Mouse (Mus musculus) MEL (cell line): ENCODE results near the gene Rnpep. TPM values are rescaled to one million over a fixed set of nuclear protein-coding genes. Genes with fewer than 3 reads are reported as not detected.

Experiments
- DNase-seq: peaks from one replicate; pipeline ENCODE4 v3.0.0; 2011; ENCODE audit warnings: low read depth, low spot score
- H3K27ac ChIP-seq: 2 replicates; pipeline ENCODE4 v1.5.1; 2012; ENCODE audit warnings: low read depth, mild to moderate bottlenecking, control low read depth, low read length, moderate library complexity; ENCODE audit not compliant: control insufficient read depth
- H3K27me3 ChIP-seq, 2 experiments: fragments of 150-350 bp in 1 of 2; sonication (generic) in 1 of 2; 2 replicates each; pipeline ENCODE4 v1.6.1; 2012; ENCODE audit warnings: low read length in 2 of 2, mild to moderate bottlenecking in 2 of 2, improper control_type of control experiment in 1 of 2, moderate library complexity in 1 of 2; ENCODE audit not compliant: insufficient read depth in 2 of 2, control insufficient read depth in 1 of 2
- H3K36me3 ChIP-seq, 2 experiments: 2 replicates each; pipeline ENCODE4 v1.6.1; 2012 to 2014; ENCODE audit warnings: low read length in 2 of 2, improper control_type of control experiment in 1 of 2, inconsistent platforms in 1 of 2, mild to moderate bottlenecking in 1 of 2; ENCODE audit not compliant: insufficient read depth in 2 of 2, control insufficient read depth in 1 of 2
- H3K4me1 ChIP-seq, 2 experiments: fragments of 150-350 bp in 1 of 2; sonication (generic) in 1 of 2; 2 replicates each; pipeline ENCODE4 v1.6.1; 2012; ENCODE audit warnings: low read length in 2 of 2, improper control_type of control experiment in 1 of 2, mild to moderate bottlenecking in 1 of 2; ENCODE audit not compliant: insufficient read depth in 2 of 2, control insufficient read depth in 1 of 2
- H3K4me3 ChIP-seq, 2 experiments: fragments of 150-350 bp in 1 of 2; sonication (generic) in 1 of 2; 2 replicates each; pipeline ENCODE4 v1.5.1; 2012; ENCODE audit warnings: low read depth in 2 of 2, low read length in 2 of 2, mild to moderate bottlenecking in 2 of 2, moderate library complexity in 2 of 2, control low read depth in 1 of 2, improper control_type of control experiment in 1 of 2; ENCODE audit not compliant: control insufficient read depth in 1 of 2, insufficient read depth in 1 of 2
- H3K79me2 ChIP-seq: 2 replicates; pipeline ENCODE4 v1.6.1; 2012; ENCODE audit warnings: mild to moderate bottlenecking, low read length, moderate library complexity; ENCODE audit not compliant: control insufficient read depth, poor library complexity, insufficient read depth
- H3K9ac ChIP-seq: 2 replicates; pipeline ENCODE4 v1.6.1; 2012; ENCODE audit warnings: low read depth, mild to moderate bottlenecking, control low read depth, low read length, moderate library complexity; ENCODE audit not compliant: control insufficient read depth, poor library complexity, severe bottlenecking
- H3K9me3 ChIP-seq: fragments of 150-350 bp; sonication (generic); replicated peaks from 2 replicates; pipeline ENCODE4 v1.6.1; 2012; ENCODE audit warnings: mild to moderate bottlenecking, low read length, improper control_type of control experiment, moderate library complexity; ENCODE audit not compliant: insufficient read depth
- BHLHE40 ChIP-seq: IDR thresholded peaks from 2 replicates; pipeline ENCODE4 v1.6.1; 2012; ENCODE audit warnings: low read depth, mild to moderate bottlenecking, inconsistent platforms, low read length, improper control_type of control experiment, borderline replicate concordance
- CHD1 ChIP-seq: IDR thresholded peaks from 2 replicates; pipeline ENCODE4 v1.6.1; 2012; ENCODE audit warnings: low read depth, mild to moderate bottlenecking, inconsistent platforms, low read length, improper control_type of control experiment
- CHD2 ChIP-seq: IDR thresholded peaks from 2 replicates; pipeline ENCODE4 v1.6.1; 2011; ENCODE audit warnings: low read length, improper control_type of control experiment
- E2F4 ChIP-seq: IDR thresholded peaks from 2 replicates; pipeline ENCODE4 v1.6.1; 2011; ENCODE audit warnings: low read depth, low read length, improper control_type of control experiment, borderline replicate concordance
- EP300 ChIP-seq, 2 experiments: IDR thresholded peaks; 2 replicates each; pipeline ENCODE4 v1.6.1; 2011; ENCODE audit warnings: improper control_type of control experiment in 2 of 2, low read length in 2 of 2, low read depth in 1 of 2, mild to moderate bottlenecking in 1 of 2
- ETS1 ChIP-seq: IDR thresholded peaks from 2 replicates; pipeline ENCODE4 v1.6.1; 2012; ENCODE audit warnings: low read depth, mild to moderate bottlenecking, inconsistent platforms, low read length, improper control_type of control experiment, moderate library complexity
- GABPA ChIP-seq: IDR thresholded peaks from 2 replicates; pipeline ENCODE4 v1.6.1; 2012; ENCODE audit warnings: low read depth, mild to moderate bottlenecking, inconsistent platforms, low read length, improper control_type of control experiment, moderate library complexity
- GATA1 ChIP-seq: IDR thresholded peaks from 2 replicates; pipeline ENCODE4 v1.6.1; 2011; ENCODE audit warnings: low read depth, low read length, improper control_type of control experiment
- HCFC1 ChIP-seq: IDR thresholded peaks from 2 replicates; pipeline ENCODE4 v1.6.1; 2012; ENCODE audit warnings: low read depth, mild to moderate bottlenecking, inconsistent platforms, low read length, improper control_type of control experiment, moderate library complexity
- KAT2A ChIP-seq: conservative IDR thresholded peaks from 2 replicates; pipeline ENCODE4 v1.6.1; 2012; ENCODE audit warnings: low read depth, low read length, improper control_type of control experiment, inconsistent platforms
- MAFK ChIP-seq: IDR thresholded peaks from 2 replicates; pipeline ENCODE4 v1.6.1; 2011; ENCODE audit warnings: low read depth, mild to moderate bottlenecking, low read length, improper control_type of control experiment, borderline replicate concordance
- MAX ChIP-seq: IDR thresholded peaks from 2 replicates; pipeline ENCODE4 v1.6.1; 2011; ENCODE audit warnings: low read length, improper control_type of control experiment
- MAZ ChIP-seq: IDR thresholded peaks from 2 replicates; pipeline ENCODE4 v1.6.1; 2012; ENCODE audit warnings: low read depth, mild to moderate bottlenecking, inconsistent platforms, low read length, improper control_type of control experiment
- MXI1 ChIP-seq: IDR thresholded peaks from 2 replicates; pipeline ENCODE4 v1.6.1; 2011; ENCODE audit warnings: mild to moderate bottlenecking, low read depth, low read length, improper control_type of control experiment
- MYB ChIP-seq: IDR thresholded peaks from 2 replicates; pipeline ENCODE4 v1.6.1; 2011; ENCODE audit warnings: mild to moderate bottlenecking, low read depth, low read length, improper control_type of control experiment
- MYC ChIP-seq: IDR thresholded peaks from 2 replicates; pipeline ENCODE4 v1.6.1; 2011; ENCODE audit warnings: low read depth, mild to moderate bottlenecking, low read length, improper control_type of control experiment, moderate library complexity
- NRF1 ChIP-seq: IDR thresholded peaks from 2 replicates; pipeline ENCODE4 v1.6.1; 2014; ENCODE audit warnings: low read depth, mild to moderate bottlenecking, inconsistent platforms, low read length, improper control_type of control experiment, moderate library complexity; ENCODE audit not compliant: poor library complexity, insufficient read depth, severe bottlenecking
- POLR2A ChIP-seq, 2 experiments: IDR thresholded peaks; 2 replicates each; pipeline ENCODE4 v1.6.1; 2011 to 2012; ENCODE audit warnings: low read length in 2 of 2, mild to moderate bottlenecking in 2 of 2, control low read depth in 1 of 2, improper control_type of control experiment in 1 of 2, low read depth in 1 of 2, moderate library complexity in 1 of 2; ENCODE audit not compliant: control insufficient read depth in 1 of 2, insufficient read depth in 1 of 2, poor library complexity in 1 of 2
- POLR2AphosphoS2 ChIP-seq: IDR thresholded peaks from 2 replicates; pipeline ENCODE4 v1.6.1; 2011; ENCODE audit warnings: low read length, improper control_type of control experiment
- RAD21 ChIP-seq: IDR thresholded peaks from 2 replicates; pipeline ENCODE4 v1.6.1; 2011; ENCODE audit warnings: mild to moderate bottlenecking, low read depth, low read length, improper control_type of control experiment
- RCOR1 ChIP-seq: IDR thresholded peaks from 2 replicates; pipeline ENCODE4 v1.6.1; 2012; ENCODE audit warnings: low read depth, mild to moderate bottlenecking, inconsistent platforms, low read length, improper control_type of control experiment
- TAL1 ChIP-seq: IDR thresholded peaks from 2 replicates; pipeline ENCODE4 v1.6.1; 2012; ENCODE audit warnings: mild to moderate bottlenecking, inconsistent platforms, low read length, moderate library complexity, mixed read lengths
- TBP ChIP-seq: IDR thresholded peaks from 2 replicates; pipeline ENCODE4 v1.8.0; 2011; ENCODE audit warnings: low read depth, low read length, improper control_type of control experiment
- TCF12 ChIP-seq: IDR thresholded peaks from 2 replicates; pipeline ENCODE4 v1.6.1; 2014; ENCODE audit warnings: low read depth, mild to moderate bottlenecking, inconsistent platforms, low read length, improper control_type of control experiment, moderate library complexity
- UBTF ChIP-seq: IDR thresholded peaks from 2 replicates; pipeline ENCODE4 v1.6.1; 2012; ENCODE audit warnings: low read depth, mild to moderate bottlenecking, inconsistent platforms, low read length, improper control_type of control experiment, moderate library complexity, borderline replicate concordance; ENCODE audit not compliant: insufficient read depth
- USF1 ChIP-seq: IDR thresholded peaks from 2 replicates; pipeline ENCODE4 v1.6.1; 2014; ENCODE audit warnings: low read depth, mild to moderate bottlenecking, inconsistent platforms, low read length, improper control_type of control experiment, moderate library complexity
- USF2 ChIP-seq, 2 experiments: IDR thresholded peaks; 2 replicates each; pipeline ENCODE4 v1.6.1; 2011 to 2012; ENCODE audit warnings: improper control_type of control experiment in 2 of 2, low read length in 2 of 2, borderline replicate concordance in 1 of 2, inconsistent platforms in 1 of 2, low read depth in 1 of 2, mild to moderate bottlenecking in 1 of 2; ENCODE audit not compliant: insufficient read depth in 1 of 2
- ZKSCAN1 ChIP-seq: IDR thresholded peaks from 2 replicates; pipeline ENCODE4 v1.6.1; 2012; ENCODE audit warnings: low read depth, mild to moderate bottlenecking, inconsistent platforms, low read length, improper control_type of control experiment, moderate library complexity
- ZMIZ1 ChIP-seq: IDR thresholded peaks from 2 replicates; pipeline ENCODE4 v1.6.1; 2012; ENCODE audit warnings: low read depth, mild to moderate bottlenecking, inconsistent platforms, low read length, improper control_type of control experiment, moderate library complexity
- polyA plus RNA-seq, 2 experiments: library from polyadenylated mRNA; stranded (reverse) in 1 of 2; unstranded in 1 of 2; fragments of >175 nt in 1 of 2; fragments of >200 nt in 1 of 2; gene quantifications; 2 replicates each; pipeline versions ENCODE4 v1.2.1 to v1.2.4; 2012; ENCODE audit warnings: low replicate concordance in 2 of 2, low read depth in 1 of 2; ENCODE audit not compliant: insufficient read length in 2 of 2, insufficient read depth in 1 of 2, missing spikeins in 1 of 2
- total RNA-seq: library from RNA; depleted of rRNA; stranded (reverse); fragments of 300-350 nt; gene quantifications from 2 replicates; pipeline ENCODE4 v1.2.3, GENCODE M21; 2012

Rnpep gene
- total and polyA plus RNA-seq, 3 experiments, result 6.5 to 17.4 TPM; not detected in 1

DNA sequence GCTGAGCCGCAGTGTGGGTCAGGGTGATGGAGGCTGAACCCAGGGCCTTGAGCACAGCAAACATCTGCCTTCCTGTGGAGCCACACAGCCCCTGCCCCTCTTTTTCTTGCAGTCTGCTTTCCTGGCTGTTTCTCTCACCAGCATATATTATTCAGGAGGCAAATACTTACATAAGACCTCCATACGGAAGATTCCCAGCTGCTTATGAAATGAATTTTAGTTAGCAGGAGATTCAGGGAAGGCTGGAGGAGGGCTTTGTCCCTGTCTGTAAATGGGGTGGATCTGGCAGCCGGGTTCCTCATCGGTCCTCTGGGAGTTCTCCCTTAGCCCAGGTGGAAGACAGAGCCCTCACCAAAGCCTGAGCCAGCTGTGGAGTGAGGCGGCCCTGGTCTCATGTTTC, 44.5 kb upstream of the Rnpep start:
- no peaks in the 10 kb centered on the region for H3K4me1 ChIP-seq
- no peaks in the 10 kb centered on the region for H3K79me2 ChIP-seq
- no peaks in the 10 kb centered on the region for H3K36me3 ChIP-seq
- no peaks in the 10 kb centered on the region for H3K9me3 ChIP-seq
- no peak overlapping the region for H3K4me3 ChIP-seq
- H3K27ac ChIP-seq, result no peak overlapping the region
- DNase-seq, result no peak
- TF ChIP-seq MAZ, result no peak
- TF ChIP-seq RCOR1, result no peak
- no peak for TF ChIP-seq CHD2
- no peak for TF ChIP-seq CHD1
- no peak for TF ChIP-seq ZKSCAN1
- no peak for TF ChIP-seq E2F4
- no peak for TF ChIP-seq MXI1
- no peak for TF ChIP-seq USF1
- no peak for TF ChIP-seq MAFK
- no peak for TF ChIP-seq GATA1
- no peak for TF ChIP-seq MYC
- TF ChIP-seq HCFC1, result no peak
- TF ChIP-seq NRF1, result no peak
- TF ChIP-seq TAL1, result no peak
- TF ChIP-seq POLR2AphosphoS2, result no peak
- TF ChIP-seq EP300 (IDR thresholded peaks at IDR 0.05; ENCODE audit: low read depth in 1 of 2, low read length in 2 of 2), result no peak
- no peak for TF ChIP-seq ETS1
- no peak for TF ChIP-seq UBTF
- TF ChIP-seq, all 39 proteins: peak for 0
- H3K27me3 ChIP-seq, result peaks cover 14 to 19% of the 10 kb centered on the region in 2 experiments
- no peak overlapping the region for H3K9ac ChIP-seq

DNA sequence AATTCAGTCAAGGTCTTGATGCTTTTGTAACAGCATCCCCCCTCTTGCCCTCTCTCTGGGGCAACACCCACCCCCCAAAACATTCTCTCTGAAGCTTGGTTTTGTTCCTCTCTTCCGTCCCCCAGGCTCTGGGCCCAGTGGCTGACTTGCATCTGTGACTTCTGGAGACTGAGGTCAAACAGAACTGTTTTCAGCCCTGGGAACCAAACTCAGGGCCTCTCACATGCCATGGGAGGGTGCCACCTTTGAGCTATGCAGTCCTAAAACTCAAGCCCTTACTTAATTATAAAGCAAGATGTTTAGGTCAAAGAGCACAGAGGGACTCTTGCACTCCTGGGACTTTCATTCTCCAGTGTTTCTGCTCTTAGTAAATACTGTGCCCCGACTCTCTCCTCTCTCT, 42.0 kb upstream of the Rnpep start:
- H3K27ac ChIP-seq, result no peak overlapping the region
- no peaks in the 10 kb centered on the region for H3K79me2 ChIP-seq
- H3K27me3 ChIP-seq, result peaks cover 15 to 23% of the 10 kb centered on the region in 2 experiments
- H3K4me3 ChIP-seq, result no peak overlapping the region
- H3K36me3 ChIP-seq, result no peaks in the 10 kb centered on the region
- DNase-seq, result no peak
- no peaks in the 10 kb centered on the region for H3K9me3 ChIP-seq
- no peak for TF ChIP-seq CHD2
- no peak for TF ChIP-seq GABPA
- no peak for TF ChIP-seq TBP
- TF ChIP-seq TAL1, result no peak
- TF ChIP-seq MAX, result no peak
- TF ChIP-seq USF2 (IDR thresholded peaks at IDR 0.05; ENCODE audit: borderline replicate concordance in 1 of 2, insufficient read depth in 1 of 2, low read depth in 1 of 2, low read length in 2 of 2), result no peak
- no peak for TF ChIP-seq RAD21
- TF ChIP-seq CHD1, result no peak
- TF ChIP-seq KAT2A, result no peak
- TF ChIP-seq NRF1, result no peak
- TF ChIP-seq ZMIZ1, result no peak
- no peak for TF ChIP-seq RCOR1
- TF ChIP-seq ZKSCAN1, result no peak
- no peak for TF ChIP-seq TCF12
- no peak for TF ChIP-seq UBTF
- no peak for TF ChIP-seq ETS1
- TF ChIP-seq MYB, result no peak
- no peak for TF ChIP-seq POLR2A (IDR thresholded peaks at IDR 0.05; ENCODE audit: control insufficient read depth in 1 of 2, insufficient read depth in 1 of 2, low read depth in 1 of 2, low read length in 2 of 2, poor library complexity in 1 of 2)
- no peak for TF ChIP-seq BHLHE40
- no peak overlapping the region for H3K9ac ChIP-seq
- H3K4me1 ChIP-seq, result no peaks in the 10 kb centered on the region
